Mouse (Mus musculus): ENCODE measurements at regions not wholly inside any gene's neighbourhood (a gene's known extent, or its start where the extent isn't known, plus 50 kb on each side); places are given as distances from the start of the nearest gene placed in this dataset.

- TF ChIP-seq CTCF (IDR thresholded peaks at IDR 0.05; ENCODE audit: borderline replicate concordance, extremely low read depth, insufficient read depth, insufficient read length), result no peak
- TF ChIP-seq POLR2A (IDR thresholded peaks at IDR 0.05; ENCODE audit: borderline replicate concordance, extremely low read depth, insufficient read depth, insufficient read length, poor library complexity, severe bottlenecking), result no peak
Observed at GRCm38 (mm10) chr2:50887954-50888353, 261.0 kb downstream of the Rnd3 start.

All from brain, embryonic 14.5 days (tissue).